Mouse (Mus musculus) yolk sac, embryonic 10.5 days (tissue): ENCODE data around the gene Xpo6.

ENCODE experiments used
- DNase-seq: peaks from one replicate; pipeline ENCODE4 v3.0.0-alpha.2; 2017; ENCODE audit warnings: low spot score

The Xpo6 gene

DNA sequence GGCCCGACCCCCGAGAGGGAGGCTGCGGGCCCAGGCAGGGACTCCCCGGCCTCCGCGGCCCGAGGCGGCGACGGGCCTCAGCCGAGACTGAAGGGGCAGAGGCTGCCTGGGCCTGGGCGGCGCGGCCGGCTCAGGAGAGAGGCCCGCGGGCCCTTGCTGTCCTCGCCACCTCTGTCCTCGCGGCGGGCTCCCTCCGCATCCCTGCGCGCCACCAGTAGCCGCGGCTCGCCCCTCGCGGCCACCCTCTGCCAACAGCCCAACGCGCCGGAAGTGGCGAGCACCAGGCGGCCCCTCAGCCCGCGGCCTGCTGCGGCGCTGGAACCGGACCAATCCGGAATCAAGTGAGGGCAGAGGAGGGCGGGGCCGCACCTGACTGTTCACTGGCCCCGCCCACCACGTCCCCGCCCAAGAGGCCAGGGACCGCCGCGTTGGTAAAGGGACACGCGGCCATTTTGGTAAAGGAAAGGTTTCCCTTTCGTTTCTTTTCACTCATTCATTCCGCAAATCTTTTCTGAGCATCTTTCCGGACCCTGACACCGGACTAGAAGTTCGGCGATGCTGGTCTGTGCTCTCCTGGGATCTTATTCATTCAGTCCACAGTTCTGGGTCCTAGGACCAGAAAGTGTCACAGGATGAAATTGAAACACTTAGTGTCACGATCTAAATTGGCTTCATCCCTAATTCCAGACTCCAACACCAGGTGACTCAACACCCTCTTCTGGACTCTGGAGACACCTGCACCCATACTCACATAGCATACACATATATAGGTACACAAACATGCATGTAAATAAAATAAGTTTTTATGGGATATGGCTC is at the start of gene Xpo6:
Xpo6 (minus strand) TSS at position 324 of the 819 bp plus-strand sequence.
- DNase-seq, result peak; percentile 94

GRCm38 (mm10) chr7:126249986-126250385 is 49.7 kb upstream of the Xpo6 start:
- DNase-seq, result no peak

DNA sequence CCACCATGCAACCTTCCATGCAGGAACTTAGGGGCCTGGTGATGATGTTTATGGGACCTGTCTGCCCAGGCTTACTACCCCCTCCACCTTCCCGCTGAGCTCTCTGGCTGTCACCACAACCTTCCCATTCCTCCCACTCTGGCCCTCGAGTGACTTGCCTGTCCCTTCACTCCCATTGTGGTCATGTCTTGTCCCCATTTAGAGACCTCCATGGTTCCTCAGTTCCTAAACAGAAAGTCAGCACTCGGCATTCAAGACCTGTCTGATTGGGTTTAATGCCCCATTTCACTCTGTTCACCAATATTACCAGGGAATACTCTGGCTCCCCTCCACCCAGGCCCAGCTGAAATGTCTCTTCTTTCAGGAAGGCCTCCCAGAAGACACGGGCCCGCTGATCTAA is 48.8 kb upstream of the Xpo6 start:
- no peak for DNase-seq

DNA sequence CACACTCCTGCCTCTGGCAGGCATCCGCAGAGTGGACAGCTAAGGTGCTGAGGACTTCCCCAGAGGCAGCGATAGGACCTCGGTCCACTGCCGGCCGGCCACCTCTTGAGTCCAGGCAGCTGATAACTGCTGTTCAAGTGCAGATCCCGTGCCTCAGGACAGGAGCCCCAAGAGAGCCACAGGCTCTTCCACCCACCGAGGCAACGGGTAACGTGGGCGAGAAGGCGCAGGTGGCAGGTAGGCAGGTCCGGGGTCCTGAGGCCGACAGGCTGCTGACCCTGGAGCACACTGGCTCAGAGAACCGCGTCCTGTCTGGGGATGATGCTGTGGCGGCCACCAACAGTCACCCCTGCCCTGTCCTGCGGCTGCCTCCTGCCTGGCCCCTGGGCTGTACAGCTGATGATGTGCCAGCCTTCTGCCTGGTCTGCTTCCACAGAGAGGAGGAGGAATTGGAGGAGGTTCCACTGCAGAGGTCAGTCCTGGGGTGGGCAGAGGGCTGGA is 48.4 kb upstream of the Xpo6 start:
- no peak for DNase-seq

DNA sequence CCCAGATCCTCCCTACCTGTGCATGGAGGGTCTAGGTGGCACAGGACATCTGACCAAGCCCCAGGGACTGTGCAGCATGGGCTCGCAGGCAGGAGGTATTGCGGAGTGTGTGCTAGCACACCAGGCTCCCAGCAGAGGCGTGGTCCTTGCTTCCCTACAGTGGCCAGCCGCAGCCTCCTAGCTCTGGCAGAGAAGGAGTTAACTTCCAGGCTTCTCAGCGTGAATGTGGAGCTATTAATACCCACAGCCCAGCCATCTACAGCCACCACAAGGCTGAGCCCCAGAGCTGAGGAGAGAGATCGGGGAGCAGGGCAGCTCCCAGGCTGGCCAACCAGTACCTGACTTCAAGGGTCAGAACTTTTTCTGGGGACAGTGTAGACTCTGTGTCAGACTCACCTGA is 47.8 kb upstream of the Xpo6 start:
- DNase-seq, result no peak

DNA sequence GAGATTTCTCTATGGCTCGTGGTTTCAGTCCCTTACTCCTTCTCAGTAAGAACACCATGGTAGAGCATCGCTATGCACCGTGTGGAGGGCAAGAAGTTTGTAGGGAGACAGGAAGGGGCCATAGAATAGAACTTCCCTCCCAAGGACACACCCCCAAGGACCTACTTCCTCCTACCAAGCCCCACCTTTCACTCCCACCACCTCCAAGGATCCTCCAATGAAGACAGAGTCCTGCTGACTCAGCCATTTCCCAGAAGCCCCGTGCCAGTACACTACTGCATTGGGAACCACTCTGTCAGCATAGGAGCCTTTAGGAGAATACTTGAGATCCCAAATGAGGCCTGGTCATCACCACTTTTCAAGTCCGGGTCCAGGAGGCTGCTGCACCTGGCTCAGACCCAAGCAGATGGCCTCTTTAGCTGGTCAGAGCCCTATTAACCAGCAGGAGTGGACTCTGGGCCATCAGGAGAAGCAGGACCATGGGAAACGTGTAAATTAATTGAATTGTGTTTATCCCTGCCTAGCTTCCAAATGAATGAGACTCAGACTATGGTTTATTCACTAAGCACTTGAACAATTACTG is 44.0 kb upstream of the Xpo6 start:
- DNase-seq, result no peak

DNA sequence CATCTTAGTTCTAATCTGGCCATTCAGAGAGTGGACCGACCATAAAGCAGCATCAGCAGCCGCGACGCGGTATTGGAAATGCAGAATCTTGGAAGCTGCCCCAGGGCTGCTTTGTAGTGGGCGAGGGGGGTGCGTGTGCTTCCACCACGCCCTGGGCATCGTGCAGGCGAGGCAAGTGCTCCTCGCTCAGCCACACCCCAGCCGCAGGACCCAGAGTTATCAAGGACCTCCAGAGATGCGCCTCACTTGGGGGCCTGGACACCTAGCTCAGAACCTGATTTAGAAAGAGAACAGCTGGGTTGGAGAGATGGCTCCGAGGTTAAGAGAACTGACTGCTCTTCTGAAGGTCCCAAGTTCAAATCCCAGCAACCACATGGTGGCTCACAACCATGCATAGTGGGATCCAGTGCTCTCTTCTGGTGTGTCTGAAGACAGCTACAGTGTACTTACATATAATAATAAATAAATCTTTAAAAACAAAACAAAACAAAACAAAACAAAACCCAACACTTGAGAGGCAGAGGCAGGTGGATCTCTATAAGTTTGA is 40.6 kb upstream of the Xpo6 start:
- no peak for DNase-seq

GRCm38 (mm10) chr7:126236794-126237192 is 36.5 kb upstream of the Xpo6 start:
- DNase-seq, result no peak

GRCm38 (mm10) chr7:126236083-126236793 is 35.9 kb upstream of the Xpo6 start:
- no peak for DNase-seq

DNA sequence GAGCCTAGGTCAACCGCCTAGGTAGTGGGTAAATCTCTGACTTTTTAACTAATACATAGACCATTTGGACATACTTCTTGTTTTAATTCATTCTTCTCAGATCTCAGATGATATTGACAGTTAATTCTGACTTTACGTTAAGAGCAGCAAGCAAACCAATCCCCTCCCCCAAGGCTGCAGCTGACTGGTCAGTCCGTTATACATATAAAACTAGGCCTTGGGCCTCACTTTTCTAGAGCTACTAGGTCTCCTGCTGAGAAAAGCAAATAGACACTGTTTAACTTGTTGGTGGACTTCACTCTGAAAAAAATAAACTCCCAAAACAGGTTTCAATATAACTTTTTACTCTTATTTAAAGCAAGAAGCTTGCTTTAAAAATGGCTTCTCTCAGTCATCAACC is 34.3 kb upstream of the Xpo6 start:
- peak; percentile 43 for DNase-seq

GRCm38 (mm10) chr7:126232345-126233071 is 32.2 kb upstream of the Xpo6 start:
- no peak for DNase-seq

- DNase-seq, result peak; percentile 62
Measured at GRCm38 (mm10) chr7:126230357-126231148, 30.3 kb upstream of the Xpo6 start.

DNA sequence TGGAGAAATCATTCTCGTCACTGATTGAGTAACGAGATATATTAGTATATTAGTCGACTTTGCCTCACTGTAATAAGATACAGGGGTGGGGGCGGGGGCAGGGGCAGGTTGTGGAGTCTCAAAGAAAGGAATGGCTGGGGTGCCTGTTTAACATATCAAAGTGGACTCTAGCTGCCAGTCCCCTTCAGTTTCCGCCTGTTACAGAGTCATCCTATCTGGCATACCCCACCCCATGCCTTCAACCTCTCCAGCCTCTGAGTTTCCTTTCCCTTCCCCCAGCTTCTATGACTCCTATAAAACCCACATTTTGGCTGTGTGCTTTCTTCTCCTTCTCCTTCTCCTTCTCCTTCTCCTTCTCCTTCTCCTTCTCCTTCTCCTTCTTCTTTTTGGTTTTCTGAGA is 25.8 kb upstream of the Xpo6 start:
- no peak for DNase-seq

- no peak for DNase-seq
Measured at GRCm38 (mm10) chr7:126222753-126223152, 22.5 kb upstream of the Xpo6 start.

GRCm38 (mm10) chr7:126220611-126221010 is 20.3 kb upstream of the Xpo6 start:
- DNase-seq, result no peak

DNA sequence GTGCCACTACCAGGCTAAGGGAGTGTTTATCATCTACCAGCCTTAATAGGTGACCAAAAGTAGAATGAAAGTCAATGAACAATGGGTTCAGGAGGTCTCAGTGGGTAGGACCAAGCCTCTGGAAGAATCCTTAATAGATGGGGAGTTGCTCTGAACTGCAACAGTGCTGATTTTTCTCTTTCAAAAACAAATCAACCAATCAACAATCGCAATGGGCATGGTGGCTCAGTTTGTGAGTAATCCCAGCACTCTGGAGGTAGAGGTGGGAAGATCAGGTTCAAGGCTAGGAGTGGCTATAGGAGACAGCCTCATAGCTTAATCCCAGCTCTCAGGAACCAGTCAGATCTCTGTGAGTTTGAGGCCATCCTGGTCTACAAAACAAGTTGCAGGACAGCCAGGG is 18.0 kb upstream of the Xpo6 start:
- DNase-seq, result no peak

DNA sequence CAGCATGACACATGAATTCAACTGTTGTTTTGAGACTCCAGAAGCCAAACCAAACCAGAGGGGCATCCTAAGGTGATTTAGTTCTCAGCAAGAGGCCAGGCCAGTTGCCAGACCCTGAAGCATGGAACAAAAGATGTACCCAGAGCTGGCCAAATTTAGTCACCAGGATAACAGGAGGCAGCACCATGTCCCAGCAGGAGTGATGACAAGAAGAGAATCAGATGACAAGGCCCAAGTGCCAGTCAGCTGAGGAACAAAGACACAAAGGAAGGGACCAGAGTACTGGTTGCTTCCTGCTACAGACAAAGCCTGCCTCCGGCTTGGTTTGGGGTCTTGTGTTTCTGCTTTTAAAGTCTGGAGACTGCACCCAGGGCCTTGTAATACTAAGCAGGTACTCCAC is 16.6 kb upstream of the Xpo6 start:
- no peak for DNase-seq

- DNase-seq, result no peak
Measured at GRCm38 (mm10) chr7:126210856-126211255, 10.6 kb upstream of the Xpo6 start.

DNA sequence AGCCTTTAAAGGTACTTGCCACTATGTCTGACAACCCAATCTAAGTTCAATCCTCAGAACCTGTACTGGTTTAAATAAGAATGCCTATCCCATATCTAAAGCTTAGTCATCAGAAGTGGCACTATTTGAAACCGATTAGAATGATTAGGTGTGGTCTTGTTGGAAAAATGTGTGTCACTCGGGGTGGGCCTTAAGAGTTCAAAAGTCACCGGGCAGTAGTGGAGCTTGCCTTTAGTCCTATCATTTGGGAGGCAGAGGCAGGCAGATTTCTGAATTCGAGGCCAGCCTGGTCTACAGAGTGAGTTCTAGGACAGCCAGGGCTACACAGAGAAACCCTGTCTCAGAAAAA is 670 bp upstream of the Xpo6 start:
- no peak for DNase-seq

- peak; percentile 64 for DNase-seq
Measured at GRCm38 (mm10) chr7:126199691-126200102, 604 bp downstream of the Xpo6 start.

DNA sequence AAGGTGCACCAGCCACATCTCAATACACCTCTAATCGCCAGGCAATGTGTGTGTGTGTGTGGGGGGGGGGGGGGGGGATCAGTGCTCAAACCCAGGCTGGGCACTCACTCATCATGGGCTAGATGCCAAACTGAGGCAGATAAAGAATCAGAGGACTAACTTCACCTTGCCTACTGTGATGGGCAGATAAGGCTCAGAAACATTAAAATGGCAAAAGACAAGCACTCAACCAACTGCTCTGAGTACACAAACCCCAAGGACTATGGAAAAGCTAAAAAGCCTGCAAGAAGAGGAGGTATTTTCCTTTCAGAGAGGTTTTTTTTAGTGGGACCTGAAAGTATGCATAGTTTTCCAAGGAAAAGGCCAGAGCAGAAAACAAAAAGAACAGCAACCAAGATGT is 1.4 kb downstream of the Xpo6 start:
- DNase-seq, result no peak
